Mouse (Mus musculus) limb, embryonic 12.5 days (tissue): ENCODE data around the gene Olfr1367. TPM values are rescaled to one million over a fixed set of nuclear protein-coding genes. Genes with fewer than 3 reads are reported as not detected.
"Not testable (repeated sequence)": the region's sequence is repeated elsewhere in the genome, so short reads cannot be mapped to it uniquely, and the experiment has no call there.

Source experiments
- ATAC-seq: fragments of 200-750 bp; cut with Nextera tagmentation; 2 replicates; pipeline ENCODE4 v1.8.0; 2017; ENCODE audit warnings: low read depth, moderate TSS enrichment; ENCODE audit not compliant: insufficient number of reproducible peaks, insufficient read depth, low FRiP score, low TSS enrichment
- H3K27ac ChIP-seq: fragments of 300-500 bp; sonication (generic); 2 replicates; pipeline ENCODE4 v1.5.1; 2016; ENCODE audit warnings: mild to moderate bottlenecking, moderate library complexity
- H3K27me3 ChIP-seq: fragments of 300-500 bp; sonication (generic); 2 replicates; pipeline ENCODE4 v1.6.1; 2016; ENCODE audit warnings: mild to moderate bottlenecking, moderate library complexity
- H3K36me3 ChIP-seq: fragments of 300-500 bp; sonication (generic); 2 replicates; pipeline ENCODE4 v1.6.1; 2016; ENCODE audit warnings: mild to moderate bottlenecking, moderate library complexity
- H3K4me1 ChIP-seq: fragments of 300-500 bp; sonication (generic); replicated peaks from 2 replicates; pipeline ENCODE4 v1.6.1; 2016
- H3K4me2 ChIP-seq: fragments of 300-500 bp; sonication (generic); 2 replicates; pipeline ENCODE4 v1.6.1; 2016; ENCODE audit warnings: mild to moderate bottlenecking, moderate library complexity
- H3K4me3 ChIP-seq: fragments of 300-500 bp; sonication (generic); replicated peaks from 2 replicates; pipeline ENCODE4 v1.5.1; 2016; ENCODE audit warnings: mild to moderate bottlenecking
- H3K9ac ChIP-seq: fragments of 300-500 bp; sonication (generic); replicated peaks from 2 replicates; pipeline ENCODE4 v1.6.1; 2016; ENCODE audit warnings: mild to moderate bottlenecking, moderate library complexity
- H3K9me3 ChIP-seq: fragments of 300-500 bp; sonication (generic); 2 replicates; pipeline ENCODE4 v1.6.1; 2016; ENCODE audit warnings: mild to moderate bottlenecking, moderate library complexity
- WGBS: fragments of 180-500 bp; shearing (Covaris S2); methylation state at CpG from one replicate; pipeline ENCODE4 v1.1.7; 2016; 5-methylcytosine and 5-hydroxymethylcytosine counted together
- microRNA-seq: library from miRNA; unstranded; fragments of <30 nt; microRNA quantifications from one replicate; pipeline ENCODE4, GENCODE M21; 2017
- polyA plus RNA-seq: library from polyadenylated mRNA; unstranded; fragments of >200 nt; fragmentation: Nextera tagmentation; extraction: Ambion mirVana; gene quantifications from 2 replicates; pipeline ENCODE4 v1.2.1, GENCODE M21; 2016

The Olfr1367 gene
- polyA plus RNA-seq, 1 experiment from 2014 or later, result not detected

GRCm38 (mm10) chr13:21396048-21396447, 49.3 kb downstream of the Olfr1367 start:
- not testable (repeated sequence) for ATAC-seq, H3K9ac ChIP-seq
- 93% methylated on average over 18 of the region's 18 CpGs for WGBS

GRCm38 (mm10) chr13:21397486-21397885, 50.8 kb downstream of the Olfr1367 start:
- no peaks in the 10 kb centered on the region for H3K27me3 ChIP-seq
- 88% methylated on average over 2 of the region's 2 CpGs for WGBS
- no peak for ATAC-seq
- H3K4me2 ChIP-seq, result no peak overlapping the region
- H3K4me1 ChIP-seq, result peaks cover 9% of the 10 kb centered on the region
- no peak overlapping the region for H3K4me3 ChIP-seq
- H3K27ac ChIP-seq, result no peak overlapping the region
- no peaks in the 10 kb centered on the region for H3K9me3 ChIP-seq
- no peak overlapping the region for H3K9ac ChIP-seq
- H3K36me3 ChIP-seq, result peaks cover 61% of the 10 kb centered on the region

More at GRCm38 (mm10) chr13:21396048-21396447, 49.3 kb downstream of the Olfr1367 start:
- H3K4me3 ChIP-seq, H3K9me3 ChIP-seq, H3K27ac ChIP-seq, H3K27me3 ChIP-seq, H3K4me2 ChIP-seq, H3K4me1 ChIP-seq: not testable (repeated sequence)
- H3K36me3 ChIP-seq, result peaks cover 76% of the 10 kb centered on the region

Small RNAs within 50 kb of the gene (microRNA-seq; reads per million reads assigned to microRNA genes)
- not detected for gene Mir6942

Other genes starting within 250 kb of the Olfr1367 start
- gene Olfr1369-ps1, start 235.4 kb upstream of the Olfr1367 start, polyA plus RNA-seq, result not detected in 2 replicates
- not detected in 2 replicates for gene Olfr263, start 217.3 kb upstream of the Olfr1367 start, polyA plus RNA-seq
- not detected in 2 replicates for gene Olfr1368, start 201.0 kb upstream of the Olfr1367 start, polyA plus RNA-seq
- gene Trim27, start 167.5 kb upstream of the Olfr1367 start, polyA plus RNA-seq, result 180 TPM in 2 replicates
- not detected in 2 replicates for gene Gpx5, start 54.2 kb upstream of the Olfr1367 start, polyA plus RNA-seq
- gene Gpx6, start 34.8 kb upstream of the Olfr1367 start, polyA plus RNA-seq, result 0.60 and 0.73 TPM in 2 replicates
- 16.4 and 17.1 TPM in 2 replicates for gene Zscan12, start 15.9 kb downstream of the Olfr1367 start, polyA plus RNA-seq
- 103 and 105 TPM in 2 replicates for gene Zkscan3, start 55.8 kb downstream of the Olfr1367 start, polyA plus RNA-seq
- gene Pgbd1, start 94.1 kb downstream of the Olfr1367 start, polyA plus RNA-seq, result 5.0 TPM in 2 replicates
- 31.8 and 36.0 TPM in 2 replicates for gene Zscan26, start 106.8 kb downstream of the Olfr1367 start, polyA plus RNA-seq
- gene Nkapl, start 121.6 kb downstream of the Olfr1367 start, polyA plus RNA-seq, result 2.1 TPM in 2 replicates
- 3.6 and 4.1 TPM in 2 replicates for gene Zkscan4, start 132.0 kb downstream of the Olfr1367 start, polyA plus RNA-seq
- not detected in 2 replicates for gene Gm10065, start 132.5 kb downstream of the Olfr1367 start, polyA plus RNA-seq
- 0.42 and 0.48 TPM in 2 replicates for gene AK157302, start 148.3 kb downstream of the Olfr1367 start, polyA plus RNA-seq
- 4.7 and 4.8 TPM in 2 replicates for gene Gm11273, start 154.5 kb downstream of the Olfr1367 start, polyA plus RNA-seq
- 8.4 and 8.7 TPM in 2 replicates for gene Zkscan8, start 184.2 kb downstream of the Olfr1367 start, polyA plus RNA-seq
- gene Olfr1366, start 195.9 kb downstream of the Olfr1367 start, polyA plus RNA-seq, result 0.12 and 0.18 TPM in 2 replicates
- gene Olfr1535, start 213.0 kb downstream of the Olfr1367 start, polyA plus RNA-seq, result 0.05 TPM in 1 of 2 replicates, not detected in the other
- not detected in 2 replicates for gene Olfr1364, start 234.8 kb downstream of the Olfr1367 start, polyA plus RNA-seq